Mouse (Mus musculus): ENCODE measurements around the gene Mgrn1.

GRCm38 (mm10) chr16:4912907-4913782, 27.1 kb downstream of the Mgrn1 start:
- TF ChIP-seq GATA1 (IDR thresholded peaks at IDR 0.05; ENCODE audit: borderline replicate concordance, low read length) (no peak), FLI1 (IDR thresholded peaks at IDR 0.05; ENCODE audit: low read length) (0 out of 2 replicates have a peak, but pooled peaks have one; percentile 13)
